Mouse (Mus musculus) embryonic facial prominence, embryonic 14.5 days (tissue): ENCODE data around the gene Csk. TPM values are rescaled to one million over a fixed set of nuclear protein-coding genes. Genes with fewer than 3 reads are reported as not detected.

Source experiments
- ATAC-seq: fragments of 200-750 bp; cut with Nextera tagmentation; 2 replicates; pipeline ENCODE4 v1.8.0; 2017; ENCODE audit warnings: low read depth, moderate number of reproducible peaks, moderate TSS enrichment
- DNase-seq: peaks from one replicate; pipeline ENCODE4 v3.0.0-alpha.2; 2015; ENCODE audit warnings: low spot score
- H3K27ac ChIP-seq: fragments of 300-500 bp; sonication (generic); replicated peaks from 2 replicates; pipeline ENCODE4 v1.5.1; 2014; ENCODE audit warnings: low read depth, mild to moderate bottlenecking, low read length, moderate library complexity
- H3K27me3 ChIP-seq: fragments of 300-500 bp; sonication (generic); replicated peaks from 2 replicates; pipeline ENCODE4 v1.6.1; 2014; ENCODE audit warnings: low read length; ENCODE audit not compliant: control insufficient read depth, insufficient read depth
- H3K36me3 ChIP-seq: fragments of 300-500 bp; sonication (generic); 2 replicates; pipeline ENCODE4 v1.6.1; 2014; ENCODE audit warnings: low read length, mixed read lengths; ENCODE audit not compliant: control insufficient read depth, insufficient read depth
- H3K4me1 ChIP-seq: fragments of 300-500 bp; sonication (generic); 2 replicates; pipeline ENCODE4 v1.6.1; 2014; ENCODE audit warnings: antibody characterized with exemption, low read length; ENCODE audit not compliant: control insufficient read depth, insufficient read depth
- H3K4me2 ChIP-seq: fragments of 300-500 bp; sonication (generic); 2 replicates; pipeline ENCODE4 v1.6.1; 2014; ENCODE audit warnings: low read depth, mild to moderate bottlenecking, low read length, moderate library complexity, mixed read lengths
- H3K4me3 ChIP-seq: fragments of 300-500 bp; sonication (generic); 2 replicates; pipeline ENCODE4 v1.5.1; 2014; ENCODE audit warnings: low read depth, mild to moderate bottlenecking, low read length
- H3K9ac ChIP-seq: fragments of 300-500 bp; sonication (generic); 2 replicates; pipeline ENCODE4 v1.6.1; 2014; ENCODE audit warnings: low read depth, mild to moderate bottlenecking, low read length, moderate library complexity, mixed read lengths
- H3K9me3 ChIP-seq: fragments of 300-500 bp; sonication (generic); 2 replicates; pipeline ENCODE4 v1.6.1; 2016; ENCODE audit warnings: low read length; ENCODE audit not compliant: control insufficient read depth
- WGBS: fragments of 180-500 bp; shearing (Covaris S2); extraction: QIAGEN DNeasy Blood & Tissue Kit; methylation state at CpG from one replicate; pipeline ENCODE4 v1.1.7; 2014; 5-methylcytosine and 5-hydroxymethylcytosine counted together
- polyA plus RNA-seq: library from polyadenylated mRNA; unstranded; fragments of >200 nt; fragmentation: Nextera tagmentation; extraction: Ambion mirVana; gene quantifications from 2 replicates; pipeline ENCODE4 v1.2.1, GENCODE M21; 2014

Csk gene
- polyA plus RNA-seq, 1 experiment from 2014 or later, result 26.6 TPM

- 93% methylated on average over 17 of the region's 17 CpGs for WGBS
- Histone ChIP-seq H3K36me3 (peaks cover 72% of the 10 kb centered on the region), H3K4me2 (no peak overlapping the region), H3K9me3 (no peaks in the 10 kb centered on the region), H3K27me3 (no peaks in the 10 kb centered on the region), H3K27ac (no peak overlapping the region), H3K9ac (no peak overlapping the region), H3K4me3 (no peak overlapping the region), H3K4me1 (no peaks in the 10 kb centered on the region)
- ATAC-seq (no peak), DNase-seq (no peak)
Measured at GRCm38 (mm10) chr9:57627191-57627590, 26.2 kb downstream of the Csk start.

- no peak for DNase-seq
- 85% methylated on average over 15 of the region's 15 CpGs for WGBS
- no peak for ATAC-seq
Measured at GRCm38 (mm10) chr9:57625674-57626500, 27.5 kb downstream of the Csk start.

GRCm38 (mm10) chr9:57624295-57624694 is 29.1 kb downstream of the Csk start:
- Histone ChIP-seq H3K36me3 (peaks cover 50% of the 10 kb centered on the region), H3K4me3 (no peak overlapping the region), H3K27me3 (no peaks in the 10 kb centered on the region), H3K27ac (no peak overlapping the region), H3K4me2 (no peak overlapping the region), H3K9me3 (no peaks in the 10 kb centered on the region), H3K9ac (no peak overlapping the region), H3K4me1 (no peaks in the 10 kb centered on the region)
- 73% methylated on average over 7 of the region's 7 CpGs for WGBS
- DNase-seq (no peak), ATAC-seq (no peak)

More at GRCm38 (mm10) chr9:57625674-57626500, 27.5 kb downstream of the Csk start:
- H3K9me3 ChIP-seq, result no peaks in the 10 kb centered on the region
- no peaks in the 10 kb centered on the region for H3K4me1 ChIP-seq
- no peak overlapping the region for H3K4me2 ChIP-seq
- peaks cover 66% of the 10 kb centered on the region for H3K36me3 ChIP-seq
- no peaks in the 10 kb centered on the region for H3K27me3 ChIP-seq
- no peak overlapping the region for H3K4me3 ChIP-seq
- no peak overlapping the region for H3K9ac ChIP-seq
- no peak overlapping the region for H3K27ac ChIP-seq

GRCm38 (mm10) chr9:57620674-57621073 is 32.8 kb downstream of the Csk start, which contains the start of gene Lman1l:
Gene Lman1l, minus strand, starts transcription at chr9:57620774.
- Histone ChIP-seq H3K27me3 (no peaks in the 10 kb centered on the region), H3K4me3 (no peak within 1 kb of the TSS), H3K4me1 (no peaks in the 10 kb centered on the region), H3K9me3 (no peaks in the 10 kb centered on the region), H3K9ac (no peak within 1 kb of the TSS), H3K4me2 (no peak within 1 kb of the TSS), H3K27ac (no peak within 1 kb of the TSS), H3K36me3 (peaks cover 13% of the 10 kb centered on the region)
- 91% methylated on average over 5 of the region's 5 CpGs for WGBS
- ATAC-seq (no peak), DNase-seq (no peak)

- Histone ChIP-seq H3K36me3 (no peaks in the 10 kb centered on the region), H3K4me1 (no peaks in the 10 kb centered on the region), H3K4me3 (no peak overlapping the region), H3K9ac (no peak overlapping the region), H3K27me3 (no peaks in the 10 kb centered on the region), H3K9me3 (no peaks in the 10 kb centered on the region), H3K4me2 (no peak overlapping the region), H3K27ac (no peak overlapping the region)
- 74% methylated on average over 8 of the region's 8 CpGs for WGBS
- ATAC-seq, result no peak
- DNase-seq, result no peak
Measured at GRCm38 (mm10) chr9:57618854-57619253, 34.6 kb downstream of the Csk start.

GRCm38 (mm10) chr9:57617556-57618169 is 35.8 kb downstream of the Csk start:
- Histone ChIP-seq H3K9ac (no peak overlapping the region), H3K4me2 (no peak overlapping the region), H3K4me1 (no peaks in the 10 kb centered on the region), H3K4me3 (no peak overlapping the region), H3K27me3 (no peaks in the 10 kb centered on the region), H3K27ac (no peak overlapping the region), H3K36me3 (no peaks in the 10 kb centered on the region), H3K9me3 (no peaks in the 10 kb centered on the region)
- 67% methylated on average over 8 of the region's 8 CpGs for WGBS
- no peak for DNase-seq
- ATAC-seq, result no peak

GRCm38 (mm10) chr9:57614786-57615185 is 38.6 kb downstream of the Csk start:
- no peaks in the 10 kb centered on the region for H3K36me3 ChIP-seq
- WGBS, result 75% methylated on average over 4 of the region's 4 CpGs
- H3K9ac ChIP-seq, result no peak overlapping the region
- no peak for ATAC-seq
- no peak for DNase-seq
- H3K4me3 ChIP-seq, result no peak overlapping the region
- no peaks in the 10 kb centered on the region for H3K27me3 ChIP-seq
- H3K27ac ChIP-seq, result no peak overlapping the region
- H3K9me3 ChIP-seq, result no peaks in the 10 kb centered on the region
- H3K4me2 ChIP-seq, result no peak overlapping the region
- H3K4me1 ChIP-seq, result no peaks in the 10 kb centered on the region

GRCm38 (mm10) chr9:57613975-57614374 is 39.5 kb downstream of the Csk start:
- no peaks in the 10 kb centered on the region for H3K36me3 ChIP-seq
- no peak overlapping the region for H3K27ac ChIP-seq
- no peaks in the 10 kb centered on the region for H3K4me1 ChIP-seq
- H3K9ac ChIP-seq, result no peak overlapping the region
- no peak overlapping the region for H3K4me3 ChIP-seq
- H3K9me3 ChIP-seq, result no peaks in the 10 kb centered on the region
- ATAC-seq, result no peak
- no peaks in the 10 kb centered on the region for H3K27me3 ChIP-seq
- 83% methylated on average over 7 of the region's 7 CpGs for WGBS
- no peak overlapping the region for H3K4me2 ChIP-seq
- DNase-seq, result no peak
